Mouse (Mus musculus) CH12.LX (cell line): ENCODE measurements around the gene Hsd17b14.
"Not testable (repeated sequence)": the region's sequence is repeated elsewhere in the genome, so short reads cannot be mapped to it uniquely, and the experiment has no call there.

Experiments used
- BHLHE40 ChIP-seq: IDR thresholded peaks from 2 replicates; pipeline ENCODE4 v1.6.1; 2011; ENCODE audit warnings: mild to moderate bottlenecking, low read depth, low read length, improper control_type of control experiment
- CTCF ChIP-seq, 2 experiments: IDR thresholded peaks in 1 of 2; conservative IDR thresholded peaks in 1 of 2; 2 replicates each; pipeline ENCODE4 v1.5.1; 2011 to 2012; ENCODE audit warnings: low read depth in 2 of 2, low read length in 2 of 2, improper control_type of control experiment in 1 of 2, inconsistent platforms in 1 of 2, mild to moderate bottlenecking in 1 of 2, moderate library complexity in 1 of 2
- ELF1 ChIP-seq: IDR thresholded peaks from 2 replicates; pipeline ENCODE4 v1.6.1; 2014; ENCODE audit warnings: low read depth, mild to moderate bottlenecking, inconsistent platforms, low read length, improper control_type of control experiment
- EP300 ChIP-seq: IDR thresholded peaks from 2 replicates; pipeline ENCODE4 v1.6.1; 2011; ENCODE audit warnings: low read length, improper control_type of control experiment
- GABPA ChIP-seq: IDR thresholded peaks from 2 replicates; pipeline ENCODE4 v1.6.1; 2012; ENCODE audit warnings: low read depth, low read length, improper control_type of control experiment, inconsistent platforms; ENCODE audit not compliant: insufficient replicate concordance
- MAFK ChIP-seq: IDR thresholded peaks from 2 replicates; pipeline ENCODE4 v1.6.1; 2011; ENCODE audit warnings: low read length, improper control_type of control experiment; ENCODE audit not compliant: insufficient replicate concordance
- MAX ChIP-seq: IDR thresholded peaks from 2 replicates; pipeline ENCODE4 v1.6.1; 2011; ENCODE audit warnings: low read length, improper control_type of control experiment
- MAZ ChIP-seq: IDR thresholded peaks from 2 replicates; pipeline ENCODE4 v1.6.1; 2012; ENCODE audit warnings: low read depth, mild to moderate bottlenecking, inconsistent platforms, low read length, improper control_type of control experiment, moderate library complexity
- POLR2A ChIP-seq: IDR thresholded peaks from 2 replicates; pipeline ENCODE4 v1.6.1; 2011; ENCODE audit warnings: low read depth, mild to moderate bottlenecking, improper control_type of control experiment, low read length
- TCF12 ChIP-seq: IDR thresholded peaks from 2 replicates; pipeline ENCODE4 v1.6.1; 2014; ENCODE audit warnings: low read depth, mild to moderate bottlenecking, inconsistent platforms, low read length, improper control_type of control experiment
- USF1 ChIP-seq: IDR thresholded peaks from 2 replicates; pipeline ENCODE4 v1.6.1; 2014; ENCODE audit warnings: low read depth, mild to moderate bottlenecking, inconsistent platforms, low read length, improper control_type of control experiment
- ZC3H11A ChIP-seq: IDR thresholded peaks from 2 replicates; pipeline ENCODE4 v1.6.1; 2012; ENCODE audit warnings: low read depth, mild to moderate bottlenecking, inconsistent platforms, low read length, improper control_type of control experiment
- ZKSCAN1 ChIP-seq: IDR thresholded peaks from 2 replicates; pipeline ENCODE4 v1.6.1; 2012; ENCODE audit warnings: low read depth, inconsistent platforms, low read length, improper control_type of control experiment, borderline replicate concordance

GRCm38 (mm10) chr7:45516846-45517245 lies 37.8 kb upstream of the Hsd17b14 start:
- not testable (repeated sequence) for TF ChIP-seq POLR2A; BHLHE40; GABPA; MAX; CTCF (conservative IDR thresholded peaks at IDR 0.05 in 1 of 2, IDR thresholded peaks at IDR 0.05 in 1 of 2; ENCODE audit: low read depth in 2 of 2, low read length in 2 of 2); MAZ; ELF1; EP300; MAFK; ZKSCAN1; USF1; TCF12; ZC3H11A
